Mouse (Mus musculus) testis, postnatal 10 days (tissue): ENCODE data around the gene Sdc3.

Experiments used
- DNase-seq: peaks from one replicate; pipeline ENCODE4 v3.0.0; 2021; ENCODE audit warnings: low spot score

Sdc3 gene

DNA sequence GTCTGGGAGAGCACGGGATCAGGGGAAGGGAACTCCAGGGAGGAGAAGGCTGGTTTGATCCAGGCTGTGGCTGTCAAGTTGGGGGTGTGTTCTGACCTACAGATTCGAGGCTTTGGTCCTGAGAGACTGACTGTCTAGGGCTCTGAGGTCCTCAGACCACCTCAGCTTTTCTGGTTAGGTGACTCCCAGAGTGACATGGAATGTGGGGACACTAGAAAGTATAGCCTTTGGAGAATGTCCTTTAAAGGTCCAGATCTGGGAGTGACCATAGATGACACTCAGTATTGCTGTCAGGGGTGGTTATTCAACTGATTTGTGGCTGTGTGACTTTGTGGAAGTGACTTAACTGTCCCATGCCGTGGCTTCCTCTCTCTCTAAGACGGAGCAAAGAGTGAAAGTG, 2.4 kb downstream of the Sdc3 start:
- DNase-seq: no peak

DNA sequence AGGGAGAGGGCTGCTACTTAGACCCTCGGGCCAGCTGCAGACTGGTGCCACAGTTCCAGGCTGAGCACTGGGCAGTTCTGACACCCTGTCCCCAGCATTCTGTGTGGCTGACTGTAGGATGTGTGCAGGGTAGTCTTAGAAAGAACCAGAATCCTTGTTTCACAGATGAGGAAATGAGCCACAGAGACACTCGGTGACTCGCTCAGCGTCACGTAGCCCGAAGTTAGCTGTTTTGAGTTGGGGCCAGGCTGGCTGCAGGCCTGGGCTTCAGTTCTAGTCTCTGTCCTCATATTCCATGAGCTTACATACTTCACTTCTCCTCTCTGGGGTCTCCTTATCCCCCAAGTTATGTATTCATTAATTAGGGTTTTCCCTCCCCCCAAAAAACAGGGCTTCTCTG, 3.6 kb downstream of the Sdc3 start:
- no peak for DNase-seq

GRCm38 (mm10) chr4:130797201-130798051, 5.1 kb downstream of the Sdc3 start:
- DNase-seq: no peak

- no peak for DNase-seq
Measured at GRCm38 (mm10) chr4:130798416-130798815, 6.1 kb downstream of the Sdc3 start.

- peak; percentile 60 for DNase-seq
Measured at GRCm38 (mm10) chr4:130799118-130799517, 6.8 kb downstream of the Sdc3 start.

GRCm38 (mm10) chr4:130799582-130799981, 7.2 kb downstream of the Sdc3 start:
- no peak for DNase-seq

DNA sequence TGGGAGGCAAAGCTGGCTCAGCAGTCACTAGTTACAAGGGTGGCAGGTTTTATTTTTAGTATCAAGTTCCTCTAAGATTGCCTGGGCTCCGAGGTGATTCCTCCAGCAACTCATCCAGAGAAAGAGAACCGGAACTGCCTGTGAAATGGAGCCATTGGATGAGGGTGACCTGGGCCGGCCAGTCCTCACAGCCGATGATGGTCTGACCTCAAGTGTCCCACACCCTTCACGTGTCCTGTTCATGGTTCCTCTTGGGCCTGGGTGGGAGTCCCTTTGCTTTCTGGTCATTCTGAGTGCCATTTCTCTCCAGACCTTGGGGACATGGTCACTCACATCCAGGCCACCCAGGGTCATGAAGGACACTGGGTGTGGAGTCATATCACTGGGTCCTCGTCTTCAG, 7.8 kb downstream of the Sdc3 start:
- DNase-seq: no peak

GRCm38 (mm10) chr4:130801198-130801597, 8.9 kb downstream of the Sdc3 start:
- no peak for DNase-seq

DNA sequence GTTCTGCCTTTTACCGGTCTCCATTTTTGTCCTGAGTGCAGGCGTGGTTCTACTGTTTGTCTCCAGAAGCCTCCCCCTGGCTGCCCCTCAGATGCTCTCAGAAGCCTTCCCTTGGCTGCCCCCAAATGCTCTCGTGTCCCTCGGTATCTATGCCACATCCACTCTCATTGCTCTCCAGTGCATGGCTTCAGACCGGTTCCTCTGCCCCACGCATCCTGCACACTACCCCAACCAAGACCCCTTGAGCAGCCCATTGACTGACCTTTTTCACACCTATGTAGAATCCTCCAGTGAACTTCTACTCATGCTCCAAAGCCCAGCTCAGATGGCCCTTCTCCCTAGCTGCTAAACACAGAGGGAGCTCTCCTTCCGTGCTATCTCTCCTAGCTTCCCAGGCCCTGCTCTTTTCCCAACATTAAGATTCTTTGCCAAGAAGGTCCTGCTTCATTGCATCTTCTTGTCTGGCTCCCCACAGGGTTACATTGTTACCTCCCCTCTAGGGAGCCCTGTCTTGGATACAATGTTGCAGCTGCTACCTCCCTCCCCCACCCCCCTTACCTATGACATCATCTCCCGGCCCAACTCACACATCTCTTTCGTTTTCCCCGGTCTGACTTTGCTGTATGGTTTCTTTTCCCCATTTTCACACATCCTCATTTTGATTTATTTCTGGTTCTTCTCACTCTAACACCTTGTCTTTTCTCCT, 9.4 kb downstream of the Sdc3 start:
- no peak for DNase-seq

DNA sequence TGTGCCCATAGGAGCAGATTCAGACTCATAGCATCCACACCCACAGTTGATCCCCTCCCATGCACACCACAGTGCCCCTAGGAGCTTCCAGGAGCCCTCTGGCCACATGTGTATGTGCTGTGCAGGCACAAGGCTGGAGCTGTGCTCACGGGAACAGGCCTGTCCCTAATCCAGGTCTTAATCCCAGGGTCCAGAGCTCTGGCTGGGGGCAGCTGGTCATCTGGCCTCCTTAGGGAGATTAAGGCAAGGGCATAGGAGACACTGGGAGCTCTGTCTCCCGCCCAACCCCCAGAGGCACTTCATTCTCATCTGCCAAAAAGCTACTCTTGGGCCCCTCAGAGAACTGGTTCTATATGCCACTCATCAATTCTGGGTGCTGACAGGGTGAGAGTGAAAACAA, 11.3 kb downstream of the Sdc3 start:
- no peak for DNase-seq

GRCm38 (mm10) chr4:130804292-130804691, 12.0 kb downstream of the Sdc3 start:
- no peak for DNase-seq

DNA sequence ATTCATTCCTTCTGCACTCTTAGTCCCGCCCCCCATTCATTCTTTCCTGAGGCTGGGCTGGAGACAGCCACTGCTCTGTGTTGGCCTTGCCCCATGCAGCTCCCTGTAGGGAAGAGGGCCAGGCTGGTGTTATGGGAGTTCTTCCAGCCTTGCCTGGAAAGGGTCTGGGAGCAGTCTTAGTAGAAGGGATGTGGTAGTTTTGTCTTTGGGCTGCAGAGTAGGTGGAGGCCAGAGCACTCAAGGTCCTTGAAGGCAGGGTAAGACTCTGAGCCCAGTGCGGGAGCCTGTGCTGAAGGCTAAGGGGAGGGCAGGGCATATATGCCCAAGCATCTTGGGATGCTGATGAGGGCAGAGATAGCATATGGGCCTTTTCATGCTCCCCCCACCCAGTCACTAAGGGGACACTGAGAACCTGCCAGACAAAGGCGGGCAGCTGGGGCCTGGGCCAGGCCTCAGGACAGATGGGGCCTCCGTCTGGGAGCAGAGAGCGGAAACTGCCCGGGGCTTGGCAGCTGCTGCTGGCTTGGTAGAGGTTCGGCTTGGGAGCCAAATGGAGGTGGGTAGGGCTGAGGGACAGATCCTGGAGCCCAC, 12.5 kb downstream of the Sdc3 start:
- DNase-seq: peak; percentile 55

- DNase-seq: no peak
Measured at GRCm38 (mm10) chr4:130805746-130806145, 13.4 kb downstream of the Sdc3 start.

GRCm38 (mm10) chr4:130806746-130807145, 14.4 kb downstream of the Sdc3 start:
- no peak for DNase-seq

- no peak for DNase-seq
Measured at GRCm38 (mm10) chr4:130809784-130810183, 17.4 kb downstream of the Sdc3 start.

DNA sequence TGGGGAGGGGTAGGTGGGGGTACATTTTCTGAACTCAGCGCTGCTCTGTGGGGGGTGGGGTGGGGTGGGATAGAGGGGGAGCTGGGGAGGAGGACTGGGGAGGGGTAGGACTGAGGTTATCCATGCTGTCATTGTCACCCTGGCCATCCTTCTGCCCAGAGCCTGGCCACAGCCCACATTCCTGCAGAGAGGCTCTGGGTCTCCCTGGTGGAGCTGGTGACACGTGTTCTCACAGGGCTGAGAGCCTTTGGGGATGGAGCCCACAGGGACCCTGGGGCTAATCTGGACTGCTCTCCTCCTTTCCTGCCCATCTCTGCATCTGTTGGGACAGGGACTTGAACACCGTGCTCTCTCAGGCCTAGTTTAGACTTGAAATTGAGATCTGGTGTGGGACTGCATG, 18.5 kb downstream of the Sdc3 start:
- no peak for DNase-seq

DNA sequence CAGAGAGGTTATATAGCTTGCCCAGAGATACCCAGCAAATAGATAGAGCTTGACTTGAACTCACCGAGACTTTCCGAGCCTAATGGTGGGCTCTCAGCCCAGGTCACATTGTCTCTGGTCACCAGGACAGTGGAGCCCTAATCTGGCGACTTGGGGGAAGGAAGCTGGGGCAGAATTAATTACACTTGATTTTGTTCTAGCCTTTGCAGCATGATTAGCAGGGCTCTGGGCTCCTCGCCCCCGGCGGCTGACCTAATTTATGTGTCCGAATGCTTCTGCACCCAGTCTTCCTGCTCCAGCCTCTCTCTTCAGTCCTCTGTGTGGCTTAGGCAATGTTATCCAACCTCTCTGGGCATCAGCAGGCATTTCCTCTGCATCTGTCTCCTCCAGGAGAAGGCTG, 19.0 kb downstream of the Sdc3 start:
- no peak for DNase-seq

- no peak for DNase-seq
Measured at GRCm38 (mm10) chr4:130813958-130814357, 21.6 kb downstream of the Sdc3 start.

DNA sequence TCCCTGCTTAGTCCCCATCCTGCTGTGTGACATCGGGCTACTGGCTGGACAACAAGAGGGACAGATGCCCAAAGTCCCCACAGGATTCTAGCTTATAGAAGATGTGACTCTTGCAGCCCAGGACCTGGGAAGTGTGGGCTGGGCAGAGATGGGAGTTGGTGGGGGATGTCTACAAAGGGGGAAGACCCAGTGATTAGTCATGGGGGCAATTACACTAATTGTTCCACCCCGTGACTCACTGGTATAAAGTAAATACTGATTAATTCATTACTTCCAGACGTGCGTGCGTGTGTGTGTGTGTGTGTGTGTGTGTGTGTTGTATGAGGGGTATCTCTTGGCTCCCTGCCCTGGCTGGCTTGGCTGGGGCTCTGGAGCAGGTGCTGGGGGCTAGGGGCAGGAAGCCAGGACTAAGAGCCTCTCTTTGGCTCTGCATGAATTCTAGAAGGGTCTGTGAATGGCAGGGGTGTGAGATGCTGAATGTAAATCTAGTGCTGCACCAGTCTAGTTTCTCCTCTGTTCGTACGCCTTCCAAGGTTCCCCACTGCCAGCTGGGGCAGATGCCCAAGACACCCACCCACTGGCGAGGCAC, 22.5 kb downstream of the Sdc3 start:
- DNase-seq: no peak

DNA sequence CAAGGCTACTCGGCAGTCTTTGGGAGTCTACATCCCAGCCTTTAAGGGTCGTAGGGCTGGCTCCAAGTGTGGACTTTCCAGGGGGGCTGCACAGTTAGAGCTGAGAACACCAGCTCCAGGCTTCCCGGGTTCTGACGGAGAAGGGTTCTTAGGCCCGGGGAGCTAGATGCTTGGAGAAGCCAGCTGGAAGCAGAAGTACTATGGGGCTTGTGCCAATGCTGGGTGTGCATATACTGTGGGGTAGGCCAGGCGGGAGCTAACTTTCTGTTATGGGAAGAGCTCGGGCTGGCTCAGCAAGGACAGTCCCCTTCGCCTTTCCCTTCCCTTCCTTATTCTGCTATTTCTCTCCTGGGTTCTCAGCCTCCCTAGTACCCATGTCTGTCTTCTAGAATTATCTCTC, 23.5 kb downstream of the Sdc3 start:
- no peak for DNase-seq

DNA sequence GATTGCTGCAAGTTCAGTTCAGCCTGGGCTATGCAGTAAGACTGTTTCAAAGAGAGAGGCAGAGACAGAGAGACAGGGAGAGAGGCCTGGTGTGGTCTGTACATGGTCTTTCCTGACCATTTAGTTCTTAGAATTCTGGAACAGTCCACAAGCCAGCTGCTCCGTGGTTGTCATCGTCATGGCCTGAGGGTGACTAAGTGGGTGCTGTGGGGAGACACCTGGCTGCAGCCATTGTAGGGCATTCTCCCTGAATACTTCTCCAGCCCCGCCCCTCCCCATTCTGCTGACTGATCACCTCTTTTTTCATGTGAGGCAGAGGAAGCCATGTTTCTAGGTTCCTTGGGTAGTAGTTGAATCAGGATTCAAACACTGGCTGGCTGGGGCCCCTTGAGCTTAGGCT, 27.5 kb downstream of the Sdc3 start:
- no peak for DNase-seq

GRCm38 (mm10) chr4:130820594-130821255, 28.4 kb downstream of the Sdc3 start:
- DNase-seq: no peak
